Mouse (Mus musculus) C3H10T1/2 (cell line): Measurements from ENCODE around the gene Wfdc2. TPM values are rescaled to one million over a fixed set of nuclear protein-coding genes. Genes with fewer than 3 reads are reported as not detected.

Experiments
- polyA plus RNA-seq, 2 experiments: library from polyadenylated mRNA; unstranded; fragments of >200 nt; fragmentation: generic; extraction: Trizol; gene quantifications; one replicate each; pipeline ENCODE4 v1.2.1; 2012; ENCODE audit warnings: missing spikeins in 2 of 2

Gene Wfdc2
- polyA plus RNA-seq = not detected

DNA sequence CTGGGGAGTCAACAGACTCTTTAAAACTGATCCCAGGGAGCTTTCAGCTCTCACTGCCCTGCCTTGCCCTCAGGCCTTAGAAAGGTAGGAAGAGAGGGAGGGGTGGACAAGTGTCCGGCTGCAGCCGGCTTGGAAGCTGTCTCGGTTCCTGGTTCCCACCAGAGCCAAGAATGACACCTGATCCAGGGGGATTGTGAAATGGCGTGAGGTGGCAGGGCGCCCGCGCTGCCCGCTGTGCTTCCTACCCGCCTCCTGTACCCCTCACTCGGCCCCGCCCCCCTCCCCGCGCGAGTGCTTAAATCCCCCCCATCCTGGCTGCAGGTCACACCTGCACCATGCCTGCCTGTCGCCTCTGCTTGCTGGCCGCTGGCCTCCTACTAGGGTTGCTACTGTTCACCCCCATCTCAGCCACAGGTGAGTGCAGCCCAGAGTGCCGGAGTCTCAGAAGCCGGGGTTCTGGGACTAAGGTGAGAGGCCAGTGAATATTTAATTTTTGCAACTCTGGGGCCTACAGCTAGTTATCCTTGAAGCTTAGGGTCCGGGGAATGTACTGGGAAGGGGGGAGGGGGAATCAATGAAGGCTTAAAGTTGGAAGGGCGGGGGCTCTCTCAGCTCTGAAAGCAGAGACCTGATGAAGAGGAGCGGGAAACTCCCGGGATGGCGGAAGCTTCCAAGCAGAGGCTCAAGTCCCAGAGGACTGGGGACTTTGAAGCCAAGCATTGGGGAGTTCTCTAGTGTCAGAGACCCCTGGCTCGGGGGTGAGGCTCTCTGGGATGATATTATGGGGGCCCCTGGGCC, at the start of gene Wfdc2:
Gene Wfdc2, plus strand, starts transcription at position 23 of the 798 bp plus-strand sequence.

DNA sequence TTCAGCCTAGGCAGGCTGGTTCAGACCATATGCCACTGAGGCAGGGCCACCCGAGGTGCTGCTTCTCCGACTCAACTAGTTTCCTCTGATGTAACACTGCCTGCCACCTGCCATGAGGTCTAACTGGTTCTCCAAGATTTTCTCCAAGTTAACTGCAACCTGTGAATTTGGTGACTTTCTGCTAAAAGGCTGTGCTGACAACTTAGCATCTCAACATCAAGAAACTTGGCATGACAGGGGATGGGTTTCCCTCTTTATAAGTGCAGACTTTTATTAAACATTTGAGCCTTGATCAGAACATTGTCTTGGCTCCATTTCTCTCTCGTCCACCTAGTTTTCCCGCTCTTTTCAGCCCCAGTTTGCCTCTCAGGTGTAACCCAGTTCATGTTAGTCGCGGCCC, 11.1 kb downstream of the Wfdc2 start, which contains the start of gene Spint3:
Gene Spint3, minus strand, starts transcription at position 101 of the 400 bp plus-strand sequence.

GRCm38 (mm10) chr2:164585025-164585725, 23.0 kb downstream of the Wfdc2 start, which contains the start of gene Wfdc6a:
Gene Wfdc6a, minus strand, starts transcription at chr2:164585447.

GRCm38 (mm10) chr2:164593494-164593893, 31.3 kb downstream of the Wfdc2 start, which contains the start of gene Eppin:
Gene Eppin, minus strand, starts transcription at chr2:164593594.

DNA sequence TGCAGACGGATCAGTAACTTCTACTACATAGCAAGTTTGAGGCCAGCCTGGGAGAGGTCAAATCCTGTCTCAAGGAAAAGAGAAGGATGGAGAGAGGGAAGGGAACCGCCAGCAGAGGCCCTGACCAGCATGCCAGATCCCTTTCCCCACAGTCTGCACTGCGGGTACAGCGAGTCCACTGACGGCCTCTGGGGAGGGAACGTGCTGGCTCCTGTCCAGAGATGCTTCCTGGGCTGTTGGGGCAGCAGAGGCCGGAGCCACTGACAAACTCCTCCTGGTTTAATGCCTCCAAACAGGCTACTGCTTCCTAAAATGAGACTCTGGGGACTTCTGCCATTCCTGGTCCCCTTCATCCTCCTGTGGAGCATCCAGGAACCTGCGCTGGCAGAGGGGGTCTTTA, 51.3 kb downstream of the Wfdc2 start, which contains the start of the genes Wfdc6b and Wfdc8:
Gene Wfdc6b, plus strand, starts transcription at position 52 of the 400 bp plus-strand sequence.
Gene Wfdc8, minus strand, starts transcription at position 156 of the 400 bp plus-strand sequence.

Other genes starting within 250 kb of the Wfdc2 start
- not detected for gene Svs6, start 245.7 kb upstream of the Wfdc2 start, polyA plus RNA-seq
- gene Svs5, start 229.7 kb upstream of the Wfdc2 start, polyA plus RNA-seq = not detected
- 1 to 10 TPM; 5.8 to 9.0 TPM for gene Slpi, start 173.3 kb upstream of the Wfdc2 start, polyA plus RNA-seq
- gene Rbpjl, start 159.3 kb upstream of the Wfdc2 start, polyA plus RNA-seq = under 1 TPM in 1 of 2 experiments, not detected in 1; 0.02 TPM
- 1 to 10 TPM in 1 of 2 experiments, under 1 TPM in 1; 0.02 to 1.3 TPM for gene Matn4, start 157.3 kb upstream of the Wfdc2 start, polyA plus RNA-seq
- gene Sdc4, start 118.5 kb upstream of the Wfdc2 start, polyA plus RNA-seq = 100 to 1,000 TPM in 1 of 2 experiments, 10 to 100 TPM in 1; 15.9 to 107 TPM
- gene Sys1, start 105.4 kb upstream of the Wfdc2 start, polyA plus RNA-seq = 10 to 100 TPM; 54.4 to 73.3 TPM
- gene Gm20458, start 101.4 kb upstream of the Wfdc2 start, polyA plus RNA-seq = 10 to 100 TPM; 15.0 to 18.1 TPM
- not detected for gene Trp53tg5, start 88.7 kb upstream of the Wfdc2 start, polyA plus RNA-seq
- gene Dbndd2, start 76.3 kb upstream of the Wfdc2 start, polyA plus RNA-seq = 1 to 10 TPM; 6.0 to 8.9 TPM
- gene Pigt, start 64.9 kb upstream of the Wfdc2 start, polyA plus RNA-seq = 100 to 1,000 TPM in 1 of 2 experiments, 10 to 100 TPM in 1; 77.8 to 142 TPM
- gene Spint3, start 11.0 kb downstream of the Wfdc2 start, polyA plus RNA-seq = not detected
- not detected for gene Wfdc6a, start 23.0 kb downstream of the Wfdc2 start, polyA plus RNA-seq
- gene Eppin, start 31.2 kb downstream of the Wfdc2 start, polyA plus RNA-seq = not detected
- gene Wfdc6b, start 51.1 kb downstream of the Wfdc2 start, polyA plus RNA-seq = not detected
- gene Wfdc8, start 51.2 kb downstream of the Wfdc2 start, polyA plus RNA-seq = not detected
- not detected for gene Wfdc16, start 76.4 kb downstream of the Wfdc2 start, polyA plus RNA-seq
- gene Wfdc10, start 93.6 kb downstream of the Wfdc2 start, polyA plus RNA-seq = not detected
- not detected for gene Wfdc9, start 94.2 kb downstream of the Wfdc2 start, polyA plus RNA-seq
- gene Wfdc11, start 111.7 kb downstream of the Wfdc2 start, polyA plus RNA-seq = not detected
- under 1 TPM in 1 of 2 experiments, not detected in 1; 0.04 TPM for gene Wfdc13, start 122.7 kb downstream of the Wfdc2 start, polyA plus RNA-seq
- not detected for gene Spint4, start 136.1 kb downstream of the Wfdc2 start, polyA plus RNA-seq
- not detected for gene Spint5, start 152.9 kb downstream of the Wfdc2 start, polyA plus RNA-seq
- gene Wfdc3, start 183.5 kb downstream of the Wfdc2 start, polyA plus RNA-seq = 1 to 10 TPM in 1 of 2 experiments, under 1 TPM in 1; 0.27 to 1.1 TPM
- gene Dnttip1, start 183.6 kb downstream of the Wfdc2 start, polyA plus RNA-seq = 10 to 100 TPM; 55.3 to 58.9 TPM
- gene Ube2c, start 207.5 kb downstream of the Wfdc2 start, polyA plus RNA-seq = 100 to 1,000 TPM; 116 to 219 TPM
- under 1 TPM in 1 of 2 experiments, not detected in 1; 0.19 TPM for gene Tnnc2, start 217.6 kb downstream of the Wfdc2 start, polyA plus RNA-seq
- gene Snx21, start 223.4 kb downstream of the Wfdc2 start, polyA plus RNA-seq = 10 to 100 TPM; 29.7 to 50.1 TPM
- gene Acot8, start 242.5 kb downstream of the Wfdc2 start, polyA plus RNA-seq = 10 to 100 TPM; 10.7 to 19.9 TPM
- 1 to 10 TPM; 2.1 to 4.9 TPM for gene Zswim3, start 242.7 kb downstream of the Wfdc2 start, polyA plus RNA-seq